Comparison of ENCODE assay signal across 26 mouse cellular contexts in genomic region chr5:36779512-36779911, GRCm38 (mm10).
"Had no signal": no experiment of that assay in that cellular context is flagged by ENCODE, and none has a peak within 500 bp of the region (broad histone marks: within the 10 kb centered on the region; RNA-seq: fewer than 3 reads in every experiment).

No protein-coding gene starts in this region.

- H3K9ac ChIP-seq: heart, embryonic 13.5 days; heart, embryonic 15.5 days; hindbrain, embryonic 12.5 days; hindbrain, embryonic 14.5 days; kidney, embryonic 15.5 days; limb, embryonic 13.5 days; limb, embryonic 15.5 days; liver, embryonic 12.5 days; liver, embryonic 14.5 days had no signal

- H3K27me3 ChIP-seq: heart, embryonic 13.5 days; heart, embryonic 15.5 days; hindbrain, embryonic 12.5 days; kidney, embryonic 15.5 days; limb, embryonic 13.5 days; limb, embryonic 15.5 days had no signal

- ATAC-seq: hindbrain, embryonic 16.5 days; intestine, embryonic 16.5 days; liver, embryonic 12.5 days had no signal

- H3K27ac ChIP-seq: gastrocnemius, adult 2 months; heart, adult 2 months; heart, embryonic 13.5 days; heart, embryonic 15.5 days; hindbrain, embryonic 10.5 days; hindbrain, embryonic 12.5 days; hindbrain, embryonic 14.5 days; kidney, embryonic 15.5 days; kidney, postnatal 0 days; left cerebral cortex, adult 2 months; limb, embryonic 13.5 days; limb, embryonic 15.5 days; liver, embryonic 12.5 days; liver, embryonic 14.5 days had no signal

- DNase-seq: gastrocnemius, adult 2 months; gastrocnemius, postnatal 10 days; gastrocnemius, postnatal 25 days; heart, adult 2 months; heart, postnatal 14 days; heart, postnatal 36 days; kidney, adult 11 months; kidney, adult 2 months; kidney, adult 9 months; kidney, postnatal 14 days; kidney, postnatal 36 days; left cerebral cortex, postnatal 4 days had no signal

- H3K9me3 ChIP-seq: heart, embryonic 15.5 days; limb, embryonic 15.5 days had no signal

- H3K4me1 ChIP-seq: heart, embryonic 15.5 days; limb, embryonic 13.5 days; limb, embryonic 15.5 days had no signal

- H3K4me3 ChIP-seq: gastrocnemius, adult 2 months; heart, adult 2 months; heart, embryonic 13.5 days; heart, embryonic 15.5 days; hindbrain, embryonic 10.5 days; hindbrain, embryonic 12.5 days; kidney, embryonic 15.5 days; left cerebral cortex, adult 2 months; limb, embryonic 13.5 days; limb, embryonic 15.5 days; liver, embryonic 12.5 days had no signal

- H3K36me3 ChIP-seq: heart, embryonic 13.5 days; heart, embryonic 15.5 days; hindbrain, embryonic 10.5 days; hindbrain, embryonic 12.5 days; kidney, embryonic 15.5 days; limb, embryonic 13.5 days; limb, embryonic 15.5 days; liver, embryonic 12.5 days had no signal
